Mouse (Mus musculus): Measurements from ENCODE around the gene Rbmxl2. TPM values are rescaled to one million over a fixed set of nuclear protein-coding genes. Genes with fewer than 3 reads are reported as not detected.

Gene Rbmxl2
- polyA plus RNA-seq, 1 experiment from 2014 or later = not detected

- no peak overlapping the region for H3K9ac ChIP-seq (replicated peaks)
- ATAC-seq (replicated peaks) = no peak
These were observed 44.1 kb downstream of the Rbmxl2 start for GRCm38 (mm10) chr7:107253355-107253754.

GRCm38 (mm10) chr7:107259936-107260335 is 50.7 kb downstream of the Rbmxl2 start:
- H3K27ac ChIP-seq (replicated peaks) = no peak overlapping the region
- H3K36me3 ChIP-seq = no peaks in the 10 kb centered on the region
- H3K4me2 ChIP-seq (replicated peaks) = no peak overlapping the region
- WGBS = 54% methylated on average over 5 of the region's 5 CpGs
- no peak overlapping the region for H3K4me3 ChIP-seq
- no peak overlapping the region for H3K9ac ChIP-seq (replicated peaks)
- 0 out of 2 replicates have a peak, but pooled peaks have one; percentile 26 for ATAC-seq (replicated peaks)
- no peaks in the 10 kb centered on the region for H3K4me1 ChIP-seq
- H3K27me3 ChIP-seq = no peaks in the 10 kb centered on the region
- no peaks in the 10 kb centered on the region for H3K9me3 ChIP-seq

More at GRCm38 (mm10) chr7:107253355-107253754, 44.1 kb downstream of the Rbmxl2 start:
- WGBS = 93% methylated on average over 3 of the region's 3 CpGs
- Histone ChIP-seq H3K9me3 (no peaks in the 10 kb centered on the region), H3K4me2 (replicated peaks) (no peak overlapping the region), H3K36me3 (no peaks in the 10 kb centered on the region), H3K4me1 (no peaks in the 10 kb centered on the region), H3K27me3 (no peaks in the 10 kb centered on the region), H3K27ac (replicated peaks) (no peak overlapping the region), H3K4me3 (no peak overlapping the region)

Other genes with a start within 250 kb of the Rbmxl2 start
- not detected in 2 replicates for gene Olfr6, start 245.5 kb upstream of the Rbmxl2 start, polyA plus RNA-seq (2015; fragmentation: Nextera tagmentation; extraction: Ambion mirVana)
- not detected in 2 replicates for gene Olfr711, start 234.0 kb upstream of the Rbmxl2 start, polyA plus RNA-seq (2015; fragmentation: Nextera tagmentation; extraction: Ambion mirVana)
- not detected in 2 replicates for gene Olfr2, start 203.4 kb upstream of the Rbmxl2 start, polyA plus RNA-seq (2015; fragmentation: Nextera tagmentation; extraction: Ambion mirVana)
- gene Olfr713, start 178.3 kb upstream of the Rbmxl2 start, polyA plus RNA-seq (2015; fragmentation: Nextera tagmentation; extraction: Ambion mirVana) = not detected in 2 replicates
- not detected in 2 replicates for gene Olfr714, start 138.5 kb upstream of the Rbmxl2 start, polyA plus RNA-seq (2015; fragmentation: Nextera tagmentation; extraction: Ambion mirVana)
- not detected in 2 replicates for gene Olfr17, start 116.2 kb upstream of the Rbmxl2 start, polyA plus RNA-seq (2015; fragmentation: Nextera tagmentation; extraction: Ambion mirVana)
- gene Olfr715b, start 99.1 kb upstream of the Rbmxl2 start, polyA plus RNA-seq (2015; fragmentation: Nextera tagmentation; extraction: Ambion mirVana) = not detected in 2 replicates
- gene Olfr715, start 78.4 kb upstream of the Rbmxl2 start, polyA plus RNA-seq (2015; fragmentation: Nextera tagmentation; extraction: Ambion mirVana) = not detected in 2 replicates
- gene Olfr716, start 71.1 kb upstream of the Rbmxl2 start, polyA plus RNA-seq (2015; fragmentation: Nextera tagmentation; extraction: Ambion mirVana) = not detected in 2 replicates
- not detected in 2 replicates for gene Nlrp14, start 42.5 kb upstream of the Rbmxl2 start, polyA plus RNA-seq (2015; fragmentation: Nextera tagmentation; extraction: Ambion mirVana)
- gene Syt9, start 161.3 kb downstream of the Rbmxl2 start, polyA plus RNA-seq (2015; fragmentation: Nextera tagmentation; extraction: Ambion mirVana) = 5.3 and 7.6 TPM in 2 replicates

Measured in forebrain, embryonic 15.5 days (tissue).